Mouse (Mus musculus) gastrocnemius, postnatal 4 days (tissue): ENCODE data around the gene Cit. TPM values are rescaled to one million over a fixed set of nuclear protein-coding genes. Genes with fewer than 3 reads are reported as not detected.

Experiments used
- DNase-seq, 2 experiments: peaks; one replicate each; pipeline ENCODE4 v3.0.0; 2021 to 2022; ENCODE audit warnings: low spot score in 2 of 2, mixed read lengths in 2 of 2
- total RNA-seq, 2 experiments: library from RNA; stranded (reverse); gene quantifications; 2 replicates each; pipeline ENCODE4 v1.2.3; 2021

Gene Cit
- total RNA-seq, 2 experiments from 2014 or later: 12.7 to 15.6 TPM

GRCm38 (mm10) chr5:116006324-116007099, 161.4 kb downstream of the Cit start:
- DNase-seq: no peak

GRCm38 (mm10) chr5:116007723-116008122, 162.6 kb downstream of the Cit start:
- no peak for DNase-seq

GRCm38 (mm10) chr5:116009091-116009851, 164.2 kb downstream of the Cit start:
- no peak for DNase-seq

GRCm38 (mm10) chr5:116009884-116010627, 165.0 kb downstream of the Cit start:
- no peak for DNase-seq

GRCm38 (mm10) chr5:116011700-116012099, 166.6 kb downstream of the Cit start:
- DNase-seq: no peak

- DNase-seq: no peak
Observed at GRCm38 (mm10) chr5:116012503-116012902, 167.4 kb downstream of the Cit start.

- no peak for DNase-seq
Observed at GRCm38 (mm10) chr5:116013821-116014220, 168.7 kb downstream of the Cit start.

GRCm38 (mm10) chr5:116014237-116014636, 169.2 kb downstream of the Cit start:
- no peak for DNase-seq

- no peak for DNase-seq
Observed at GRCm38 (mm10) chr5:116016542-116016941, 171.5 kb downstream of the Cit start.

- DNase-seq: no peak
Observed at GRCm38 (mm10) chr5:116017391-116017790, 172.3 kb downstream of the Cit start.

GRCm38 (mm10) chr5:116018196-116018595, 173.1 kb downstream of the Cit start:
- no peak for DNase-seq

GRCm38 (mm10) chr5:116018784-116019183, 173.7 kb downstream of the Cit start:
- no peak for DNase-seq

- DNase-seq: no peak
Observed at GRCm38 (mm10) chr5:116019371-116019770, 174.3 kb downstream of the Cit start.

GRCm38 (mm10) chr5:116021552-116021951, 176.5 kb downstream of the Cit start:
- DNase-seq: no peak

- no peak for DNase-seq
Observed at GRCm38 (mm10) chr5:116022131-116022530, 177.1 kb downstream of the Cit start.

- DNase-seq: no peak
Observed at GRCm38 (mm10) chr5:116022658-116023200, 177.7 kb downstream of the Cit start.

- DNase-seq: no peak
Observed at GRCm38 (mm10) chr5:116023251-116023661, 178.2 kb downstream of the Cit start.

- DNase-seq: no peak
Observed at GRCm38 (mm10) chr5:116023821-116024284, 178.8 kb downstream of the Cit start.

- peak; percentile 85 to 93 for DNase-seq
Observed at GRCm38 (mm10) chr5:116024327-116024739, 179.3 kb downstream of the Cit start, which contains the start of gene Prkab1. Gene Prkab1 (minus strand): TSS chr5:116024508.

- no peak for DNase-seq
Observed at GRCm38 (mm10) chr5:116026107-116026506, 181.0 kb downstream of the Cit start.

- no peak for DNase-seq
Observed at GRCm38 (mm10) chr5:116026561-116026960, 181.5 kb downstream of the Cit start.
